Mouse (Mus musculus) T-helper 17 cell (primary cell): Measurements from ENCODE around the gene Gfod1.

Experiments
- in situ Hi-C, 2 experiments: fragments of 300-600 bp; cut with MboI, MseI; formaldehyde crosslinking; loops; 1 replicate in 1 of 2; 2 replicates in 1 of 2; pipeline ENCODE4 v1.15.1; 2025; ENCODE audit warnings: high pct_unique_total_duplicates in 2 of 2

The Gfod1 gene

DNA sequence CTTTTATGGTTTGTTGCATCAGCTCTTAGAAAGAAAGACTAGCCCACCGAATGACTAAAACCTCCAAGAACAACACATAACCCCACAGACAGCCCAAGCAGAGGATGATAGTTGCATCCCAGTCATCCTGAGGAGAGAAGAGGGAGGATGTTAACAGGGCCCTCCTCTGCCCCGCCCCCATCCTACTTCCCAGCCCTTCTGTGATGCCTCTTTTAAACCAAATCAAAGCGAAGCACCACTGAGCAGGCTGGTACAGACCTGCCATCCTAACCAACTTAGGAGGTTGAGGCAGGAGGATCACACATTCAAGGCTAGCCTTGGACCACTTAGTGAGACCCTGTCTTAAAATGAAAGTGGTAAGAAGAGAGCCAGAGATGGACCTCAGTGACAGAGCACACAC, 36.8 kb downstream of the Gfod1 start:
- in situ Hi-C loops: loop anchor here in 1 of 2 experiments (10.0 to 25.0 kb wide), 2 partner anchors 1468 to 1905 kb away; no protein-coding TSS in a partner anchor

DNA sequence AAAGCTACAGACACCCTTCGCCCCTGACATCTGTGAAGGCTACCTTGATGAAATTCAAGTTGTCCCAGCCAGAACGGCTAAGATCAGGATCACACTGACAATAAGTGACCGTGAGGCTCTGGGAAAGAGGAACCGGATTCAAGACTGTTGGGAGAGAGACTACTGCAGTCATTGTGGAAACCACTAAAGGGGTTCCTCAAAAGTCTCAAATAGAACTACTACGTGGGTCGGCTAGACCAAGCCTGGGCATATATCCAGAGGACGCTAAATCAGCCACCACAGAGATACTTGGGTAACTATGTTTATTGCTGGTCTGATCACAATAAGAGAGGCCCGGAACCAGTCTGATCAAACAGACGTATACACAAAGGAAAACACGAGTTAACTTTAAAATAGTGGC, 37.6 kb downstream of the Gfod1 start:
- in situ Hi-C loops: loop anchor here in 1 of 2 experiments (10.0 to 25.0 kb wide), 2 partner anchors 1468 to 1904 kb away; no protein-coding TSS in a partner anchor

DNA sequence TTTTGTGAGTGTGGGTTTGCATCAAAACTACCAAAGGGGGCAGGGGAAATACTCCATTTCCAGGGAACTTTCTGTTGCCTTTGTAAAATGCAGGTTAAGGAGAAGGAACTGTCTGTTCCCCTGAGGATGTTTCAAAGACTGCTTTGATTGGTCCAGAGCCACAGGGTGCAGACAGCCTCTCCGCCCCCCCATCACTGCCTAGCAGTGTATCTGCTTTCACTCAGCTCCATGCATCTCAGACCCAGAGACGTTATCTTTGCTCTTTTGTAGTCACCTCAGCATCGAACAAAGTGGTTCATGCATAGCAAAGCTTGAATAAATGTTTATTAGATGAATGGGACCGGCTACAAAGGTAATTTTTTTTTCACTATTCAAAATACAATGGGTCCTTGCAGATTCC, 38.9 kb downstream of the Gfod1 start:
- in situ Hi-C loops: loop anchor here in 1 of 2 experiments (10.0 to 25.0 kb wide), 2 partner anchors 1470 to 1903 kb away; no protein-coding TSS in a partner anchor

DNA sequence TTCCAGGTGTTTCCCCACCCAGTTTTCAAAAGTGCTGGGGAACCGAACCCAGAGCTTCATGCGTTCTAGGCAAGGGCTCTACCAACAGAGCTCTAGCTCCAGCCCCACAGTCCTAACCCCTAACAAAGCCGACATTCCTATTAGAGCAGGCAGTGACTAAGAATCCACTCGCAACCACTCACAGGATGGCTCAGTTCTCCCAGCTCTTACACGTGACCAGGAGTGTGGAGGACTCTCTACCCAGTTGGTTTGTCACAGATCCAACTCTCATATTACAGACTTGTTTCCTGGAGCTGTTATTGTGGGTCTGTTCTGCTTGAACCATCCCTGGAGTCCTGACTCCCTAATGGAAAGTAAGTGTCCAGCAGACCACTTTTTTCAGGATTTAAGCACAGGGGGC, 40.3 kb downstream of the Gfod1 start:
- in situ Hi-C loops: loop anchor here in 1 of 2 experiments (10.0 to 25.0 kb wide), 2 partner anchors 1471 to 1901 kb away; no protein-coding TSS in a partner anchor

DNA sequence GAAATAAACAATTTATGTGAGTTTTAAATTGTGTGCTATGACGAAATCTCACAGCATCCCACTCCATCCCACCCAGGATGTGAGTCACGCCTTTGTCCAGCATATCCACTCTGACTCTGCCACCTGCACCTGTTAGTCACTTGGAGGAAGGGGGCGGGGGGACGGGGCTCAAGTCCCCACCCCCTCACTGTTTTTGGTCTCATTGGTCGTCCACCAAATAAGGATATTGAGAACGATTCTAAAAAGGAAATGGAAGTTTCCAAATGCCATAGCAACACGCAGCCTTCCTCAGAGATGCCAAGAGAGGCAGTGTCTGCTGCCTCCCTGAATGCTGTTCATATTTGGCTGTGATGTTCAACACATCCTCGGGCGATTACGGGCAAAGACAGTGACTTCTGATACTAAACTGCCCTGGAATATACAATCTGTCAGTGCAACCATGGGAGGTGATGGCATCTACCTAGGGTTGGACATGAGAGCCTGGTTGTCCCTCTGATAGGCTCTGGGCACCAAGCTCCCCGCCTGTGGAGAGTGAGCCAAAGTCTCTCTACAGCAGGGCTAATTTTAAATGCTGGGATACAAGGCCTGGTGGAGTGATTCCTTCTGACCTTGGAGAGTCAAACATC, 41.7 kb downstream of the Gfod1 start:
- in situ Hi-C loops: loop anchor here in 1 of 2 experiments (10.0 to 25.0 kb wide), 2 partner anchors 1473 to 1900 kb away; no protein-coding TSS in a partner anchor

DNA sequence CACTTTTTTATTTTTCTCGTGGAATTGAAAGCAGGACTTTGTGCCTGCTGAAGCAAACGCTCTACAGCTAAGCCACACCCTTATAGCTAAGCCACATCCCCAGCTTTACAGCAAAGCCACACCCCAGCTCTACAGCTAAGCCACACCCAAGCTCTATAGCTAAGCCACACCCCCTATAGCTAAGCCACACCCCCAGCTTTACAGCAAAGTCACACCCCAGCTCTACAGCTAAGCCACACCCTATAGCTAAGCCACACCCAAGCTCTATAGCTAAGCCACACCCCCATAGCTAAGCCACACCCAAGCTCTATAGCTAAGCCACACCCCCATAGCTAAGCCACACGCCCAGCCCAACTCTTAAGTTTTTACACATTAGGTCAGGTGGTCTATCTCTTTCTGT, 42.7 kb downstream of the Gfod1 start:
- in situ Hi-C loops: loop anchor here in 1 of 2 experiments (10.0 to 25.0 kb wide), 2 partner anchors 1474 to 1899 kb away; no protein-coding TSS in a partner anchor

DNA sequence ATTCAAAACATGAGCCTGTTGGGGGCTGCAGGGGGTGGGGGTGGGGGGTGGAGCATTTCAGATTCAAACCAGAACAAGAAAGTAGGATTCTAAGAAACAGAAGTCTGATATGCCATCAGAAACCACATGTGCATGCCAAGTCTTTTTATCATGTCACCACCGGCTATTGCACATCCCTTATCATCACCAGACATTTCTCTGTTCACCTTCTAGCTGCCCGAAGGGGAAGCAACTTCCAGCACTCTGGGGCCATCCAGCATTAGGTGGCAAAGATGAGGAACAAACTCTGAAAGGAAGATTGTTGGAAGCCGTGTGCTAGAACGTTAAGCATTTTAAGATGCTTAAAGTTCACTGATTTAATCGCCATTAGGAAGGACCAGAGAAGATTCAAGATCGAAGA, 43.2 kb downstream of the Gfod1 start:
- in situ Hi-C loops: loop anchor here in 1 of 2 experiments (10.0 to 25.0 kb wide), 2 partner anchors 1474 to 1898 kb away; no protein-coding TSS in a partner anchor

DNA sequence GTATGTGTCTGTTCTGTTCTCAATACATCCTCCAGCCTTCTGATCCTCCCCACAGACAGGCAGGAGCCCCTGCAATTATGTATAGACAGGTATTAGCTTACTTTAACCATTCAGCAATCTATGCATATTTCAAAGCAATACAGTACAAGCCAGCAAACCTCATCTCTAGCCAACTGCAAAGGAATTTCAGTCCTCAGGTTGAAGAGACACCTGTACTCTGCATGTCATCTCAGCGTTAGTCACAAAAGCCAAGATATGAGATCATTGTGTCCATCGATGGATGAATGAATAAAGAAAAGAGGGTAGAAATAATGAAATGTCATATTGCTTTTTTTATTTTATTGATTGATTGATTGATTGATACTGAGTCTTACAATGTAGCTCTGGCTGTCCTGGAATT, 47.5 kb downstream of the Gfod1 start:
- in situ Hi-C loops: loop anchor here in 1 of 2 experiments (25.0 kb wide), 1 partner anchor 1894 kb away; no protein-coding TSS in a partner anchor

DNA sequence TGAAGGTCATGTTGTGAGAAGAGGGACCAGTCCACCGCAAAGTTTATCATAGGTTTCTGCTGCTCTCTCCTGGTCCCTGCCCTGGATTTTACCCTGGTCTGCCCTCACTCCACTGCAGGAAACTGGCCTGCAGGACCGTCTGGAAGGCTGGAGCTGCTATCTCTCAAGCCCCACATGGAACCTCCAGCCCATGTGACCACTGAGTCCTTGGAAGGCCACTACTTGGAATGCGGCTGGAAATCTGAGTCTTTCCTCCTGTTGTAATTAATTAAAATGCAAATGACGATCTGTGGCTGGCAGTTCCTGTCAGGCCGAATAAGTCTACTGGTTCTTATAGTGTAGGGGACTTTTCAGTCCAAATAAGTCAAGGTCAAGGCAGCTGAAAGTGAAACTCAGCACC, 50.4 kb downstream of the Gfod1 start:
- in situ Hi-C loops: loop anchor here (5.0 to 25.0 kb wide), 3 partner anchors 49 to 1891 kb away; partner anchors contain the start of gene Gfod1 (in 1 of the 2)

DNA sequence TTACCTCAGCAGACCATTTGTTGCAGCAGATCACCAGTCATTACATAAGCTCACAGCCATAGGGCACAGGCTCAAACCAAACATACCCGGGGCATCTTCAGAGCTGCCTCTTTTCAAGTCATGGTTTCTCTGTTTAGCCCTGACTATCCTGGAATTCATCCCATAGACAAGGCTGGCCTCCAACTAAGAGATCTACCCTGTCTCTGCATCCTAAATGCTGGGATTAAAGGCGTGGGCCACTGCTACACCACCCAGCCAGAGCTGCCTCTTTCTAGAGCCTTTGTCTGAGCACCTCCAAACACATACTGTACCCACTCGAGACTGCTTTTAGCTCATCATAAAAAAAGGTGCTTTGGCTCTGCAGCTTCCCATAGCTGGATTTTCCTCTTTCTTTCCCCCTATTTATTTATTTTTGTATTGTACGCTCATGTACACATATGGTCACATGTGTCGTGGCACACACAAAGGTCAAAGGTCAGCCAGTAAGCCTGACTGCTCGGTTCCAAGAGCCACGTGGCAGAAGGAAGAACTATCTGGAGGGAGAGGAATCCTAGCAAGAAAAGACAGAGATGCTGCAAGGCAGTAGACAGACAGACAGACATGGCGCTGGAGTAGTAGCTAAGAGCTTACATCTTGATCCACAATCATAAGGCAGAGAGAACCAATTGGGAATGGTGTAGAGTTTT, 51.7 kb downstream of the Gfod1 start:
- in situ Hi-C loops: loop anchor here (5.0 to 25.0 kb wide), 3 partner anchors 50 to 1890 kb away; partner anchors contain the start of gene Gfod1 (in 1 of the 2)

DNA sequence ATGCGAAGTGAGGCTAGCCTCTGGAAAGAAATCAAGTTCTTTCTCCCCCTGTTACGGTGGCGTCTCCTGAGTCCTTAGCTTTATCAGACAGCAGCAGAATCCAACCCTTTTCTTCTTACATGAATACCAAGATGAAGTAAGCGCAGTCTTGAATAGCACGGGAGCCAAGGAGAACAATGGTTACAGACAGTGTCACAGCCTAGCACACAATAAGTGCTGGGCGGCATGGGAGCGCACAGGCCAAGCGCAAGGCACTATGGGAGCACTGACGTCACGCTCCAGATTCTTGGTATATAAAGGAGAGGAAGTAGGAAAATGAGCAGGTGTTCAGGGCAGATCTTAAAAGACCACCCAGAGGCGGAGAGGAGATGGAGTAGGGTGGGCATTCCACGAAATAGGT, 52.6 kb downstream of the Gfod1 start:
- in situ Hi-C loops: loop anchor here (5.0 to 25.0 kb wide), 3 partner anchors 51 to 1889 kb away; partner anchors contain the start of gene Gfod1 (in 1 of the 2)

DNA sequence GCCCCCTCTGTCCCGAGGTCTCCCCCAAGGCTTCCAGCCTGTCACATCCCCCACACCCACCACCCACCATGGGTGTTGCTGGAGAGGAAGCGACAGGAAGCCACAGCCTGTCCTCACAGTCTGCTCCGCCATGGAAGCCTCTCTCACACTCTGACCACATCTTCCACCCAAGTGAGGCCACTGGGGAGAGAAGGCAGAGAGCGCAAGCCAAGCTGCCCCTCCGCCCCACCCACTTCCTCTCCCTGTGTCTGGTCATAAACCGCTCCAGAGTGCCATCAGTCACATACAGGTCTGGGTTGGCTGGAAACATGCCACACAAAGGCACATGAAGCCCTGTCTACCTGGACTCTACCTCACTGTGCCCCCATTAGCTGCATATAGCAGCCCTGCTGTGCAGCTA, 53.3 kb downstream of the Gfod1 start:
- in situ Hi-C loops: loop anchor here (5.0 to 25.0 kb wide), 3 partner anchors 52 to 1888 kb away; partner anchors contain the start of gene Gfod1 (in 1 of the 2)

DNA sequence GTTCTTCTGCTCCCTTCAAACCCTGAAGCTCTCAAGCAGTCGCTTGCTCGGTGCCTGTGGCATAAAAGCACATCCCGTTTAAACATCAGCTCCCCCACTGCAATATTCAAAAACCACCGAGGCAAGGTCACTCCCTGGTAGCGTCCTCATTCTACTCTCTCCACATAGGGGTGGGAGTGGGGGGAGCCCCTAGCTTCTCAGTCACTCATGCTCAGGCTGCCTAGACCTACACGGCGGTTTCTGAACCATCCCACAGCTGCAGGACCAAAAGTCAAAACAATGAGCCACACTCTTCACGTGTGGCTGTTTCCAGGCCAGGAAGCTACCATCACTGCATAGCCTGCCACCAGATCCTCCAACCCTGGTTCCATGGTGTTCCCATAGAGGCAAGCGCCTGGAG, 53.9 kb downstream of the Gfod1 start:
- in situ Hi-C loops: loop anchor here (5.0 to 25.0 kb wide), 3 partner anchors 52 to 1888 kb away; partner anchors contain the start of gene Gfod1 (in 1 of the 2)

DNA sequence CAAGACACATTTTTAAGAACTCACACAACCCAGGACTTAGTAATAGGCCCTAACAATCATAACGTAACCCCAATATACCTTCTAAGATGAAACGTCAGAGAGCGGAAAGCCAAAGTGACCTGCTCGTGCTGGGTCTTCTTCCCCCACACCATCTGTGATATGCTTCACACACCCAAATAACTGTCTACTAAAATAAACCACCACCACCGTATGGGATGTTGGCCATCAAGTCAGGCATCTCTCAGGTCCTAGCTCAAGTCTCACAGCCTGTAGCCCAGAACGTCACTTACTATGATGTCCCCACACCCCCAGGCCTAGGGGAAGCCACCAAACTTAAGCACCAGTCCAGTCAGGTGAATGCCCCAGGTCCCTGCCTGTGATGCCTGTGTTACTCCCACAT, 55.6 kb downstream of the Gfod1 start:
- in situ Hi-C loops: no loop called here

DNA sequence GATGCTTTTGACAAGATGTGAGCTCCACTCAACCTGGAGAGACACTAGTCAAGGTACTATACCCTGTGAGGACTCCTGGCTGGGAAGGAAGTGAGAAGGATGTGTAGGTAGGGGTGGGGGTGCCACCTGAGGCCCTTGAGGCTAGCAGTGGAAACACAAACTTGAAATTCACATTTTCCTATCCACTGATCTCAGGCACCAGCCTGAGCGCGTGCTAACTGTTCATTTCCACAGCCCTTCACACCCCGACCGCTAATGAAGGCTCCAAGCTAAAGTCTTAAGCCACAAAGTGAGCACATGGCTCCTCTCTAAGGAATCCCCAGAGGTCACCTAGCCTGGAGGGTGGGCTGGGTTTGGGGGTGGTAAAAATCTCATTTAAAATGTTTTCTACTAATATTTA, 57.1 kb downstream of the Gfod1 start:
- in situ Hi-C loops: no loop called here

DNA sequence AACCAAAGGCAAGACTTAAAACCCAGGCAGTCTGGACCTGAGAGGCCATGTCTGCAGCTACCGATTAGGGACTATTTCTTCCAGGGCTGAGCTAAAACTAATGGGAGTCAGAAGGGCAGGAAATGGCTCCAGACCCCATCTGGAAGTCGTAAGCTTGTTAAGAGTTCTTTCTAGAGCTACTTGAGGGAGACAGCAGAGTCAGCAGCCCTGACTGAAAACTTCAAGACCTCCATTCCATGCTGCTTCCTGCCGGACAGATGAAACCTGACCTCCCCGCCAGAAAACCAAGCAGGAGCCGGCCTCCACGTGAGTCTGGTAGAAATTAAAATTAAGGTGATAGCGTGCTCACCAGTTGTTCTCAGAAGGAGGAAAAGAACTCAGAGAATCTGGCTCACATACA, 60.2 kb downstream of the Gfod1 start:
- in situ Hi-C loops: no loop called here

DNA sequence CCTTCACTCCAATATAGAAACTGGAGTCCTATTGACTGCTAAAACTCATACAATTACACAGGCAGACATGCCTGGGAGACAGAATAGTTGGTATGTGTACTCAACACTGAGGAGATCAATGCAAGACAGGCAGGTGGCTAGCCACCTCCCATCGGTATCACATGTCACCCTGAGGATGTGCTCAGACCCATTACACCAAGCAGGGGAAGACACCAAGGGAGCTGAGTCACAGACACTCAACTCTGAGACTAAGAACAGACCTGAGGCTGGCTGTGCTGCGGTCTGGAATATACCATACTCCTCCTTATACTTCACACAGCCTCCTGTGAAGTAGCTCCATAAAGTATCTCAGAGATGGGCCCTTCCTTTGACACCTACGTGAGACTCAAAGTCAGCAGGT, 60.7 kb downstream of the Gfod1 start:
- in situ Hi-C loops: no loop called here

DNA sequence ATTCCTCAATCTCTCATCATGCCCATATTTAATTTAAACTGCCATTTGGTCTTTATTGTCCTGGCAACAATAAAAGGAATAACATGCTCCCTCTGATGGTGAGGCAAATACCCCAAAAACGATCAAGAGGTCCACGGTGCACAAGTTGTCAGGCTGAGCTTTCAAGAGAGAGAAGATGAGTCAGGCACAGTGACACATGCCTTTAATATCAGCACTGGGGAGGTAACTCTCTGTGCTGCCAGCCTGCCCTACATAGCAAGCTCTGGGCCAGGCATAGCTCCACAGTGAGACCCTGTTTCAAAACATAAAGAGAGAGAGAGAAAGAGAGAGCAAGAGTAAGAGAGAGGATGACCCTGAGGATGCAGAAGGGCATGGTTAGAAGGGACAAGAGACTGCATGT, 62.2 kb downstream of the Gfod1 start:
- in situ Hi-C loops: no loop called here

DNA sequence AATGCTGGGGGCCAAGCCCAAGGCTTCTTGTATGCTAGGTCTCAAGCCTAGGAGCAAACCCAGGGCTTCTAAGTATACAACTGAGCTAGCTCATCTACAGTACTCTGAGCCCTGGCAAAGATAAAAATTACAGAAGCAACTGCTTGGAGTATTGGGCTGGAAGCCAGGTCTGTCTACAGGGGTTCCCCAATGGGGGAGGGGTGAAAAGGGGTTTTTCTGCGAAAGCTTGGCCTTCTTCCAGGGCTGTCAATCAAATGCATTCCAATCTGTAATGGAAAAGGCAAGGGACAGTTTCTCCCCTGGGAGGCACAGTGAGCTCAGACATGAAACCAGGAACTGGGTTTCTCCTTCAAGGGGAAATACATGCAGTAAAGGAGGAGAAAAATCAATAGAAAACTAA, 62.9 kb downstream of the Gfod1 start:
- in situ Hi-C loops: no loop called here

DNA sequence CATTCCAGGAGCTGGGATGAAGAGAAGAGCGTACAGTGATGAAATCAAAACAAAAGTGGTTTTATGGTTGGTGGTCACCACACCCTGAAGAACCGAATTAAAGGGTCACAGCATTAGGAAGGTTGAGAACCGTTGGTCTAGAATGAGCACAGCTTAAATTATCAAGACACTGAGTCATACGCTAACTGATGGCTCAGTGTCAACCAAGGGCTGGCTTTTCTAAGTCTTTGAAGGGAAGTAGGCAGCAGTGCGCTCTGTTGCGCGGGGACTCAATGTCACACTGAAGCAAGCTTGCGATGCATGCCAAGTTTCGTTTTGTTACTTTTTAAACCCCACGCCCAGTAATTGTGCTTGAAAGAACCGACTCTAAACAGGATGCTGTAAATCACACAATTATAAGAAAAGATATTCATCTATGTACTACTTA, 64.2 kb downstream of the Gfod1 start:
- in situ Hi-C loops: no loop called here

DNA sequence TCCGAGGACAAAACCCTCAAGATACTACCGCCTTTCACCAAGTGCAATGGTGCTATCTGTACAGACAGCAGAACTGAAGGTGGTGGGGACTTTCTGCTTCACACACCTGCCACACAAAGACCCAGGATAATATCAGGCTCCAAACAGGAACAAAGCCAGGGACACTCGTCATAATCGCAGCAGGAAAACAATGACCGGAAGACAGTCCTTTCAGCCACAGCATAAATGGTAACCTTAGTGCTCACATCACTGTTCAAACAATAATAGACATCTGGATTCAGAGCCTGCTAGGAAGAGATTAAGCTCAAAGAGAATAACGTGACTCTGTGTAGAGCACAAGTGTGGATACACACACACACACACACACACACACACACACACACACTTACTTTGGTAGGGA, 67.3 kb downstream of the Gfod1 start:
- in situ Hi-C loops: no loop called here

DNA sequence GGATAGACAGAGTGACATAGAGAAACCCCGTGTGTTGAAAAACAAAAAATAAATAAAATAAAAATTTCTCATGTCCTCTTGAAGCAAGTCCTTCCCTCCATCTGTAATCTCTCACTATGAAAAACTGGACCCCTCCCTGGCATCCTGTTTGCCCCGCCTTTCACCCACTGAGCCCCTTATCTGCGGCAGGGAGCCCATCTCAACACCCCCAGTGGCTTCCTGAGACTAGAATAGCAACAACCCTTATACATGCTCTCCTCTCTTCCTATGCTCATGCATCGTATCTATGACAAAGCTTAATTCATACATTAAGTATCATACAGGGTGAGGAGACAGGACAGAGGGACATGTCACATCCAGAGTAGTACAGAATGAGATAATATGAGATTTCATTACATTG, 68.0 kb downstream of the Gfod1 start:
- in situ Hi-C loops: no loop called here
